Mouse (Mus musculus) brown adipose tissue, adult 24 weeks (tissue): ENCODE measurements around the gene Gm45021. TPM values are rescaled to one million over a fixed set of nuclear protein-coding genes. Genes with fewer than 3 reads are reported as not detected.
A peak's percentile ranks its signal among the peaks of the same experiment; 100 is the strongest.

ENCODE experiments used
- H3K27ac ChIP-seq: fragments of 200-500 bp; replicated peaks from 2 replicates; pipeline ENCODE4 v1.5.1; 2012; ENCODE audit warnings: low read depth, mild to moderate bottlenecking, low read length
- H3K4me1 ChIP-seq: fragments of 200-500 bp; 2 replicates; pipeline ENCODE4 v1.6.1; 2012; ENCODE audit warnings: low read length, mixed read lengths; ENCODE audit not compliant: control insufficient read depth, insufficient read depth, insufficient read length
- H3K4me3 ChIP-seq: fragments of 200-500 bp; 2 replicates; pipeline ENCODE4 v1.5.1; 2012; ENCODE audit warnings: low read depth, mild to moderate bottlenecking, low read length, moderate library complexity; ENCODE audit not compliant: insufficient read depth
- polyA plus RNA-seq: library from polyadenylated mRNA; stranded (reverse); fragments of >200 nt; gene quantifications from 2 replicates; pipeline ENCODE4 v1.2.4, GENCODE M21; 2012; ENCODE audit not compliant: missing spikeins, insufficient read depth, insufficient read length

The Gm45021 gene
- polyA plus RNA-seq = not detected in 2 replicates

DNA sequence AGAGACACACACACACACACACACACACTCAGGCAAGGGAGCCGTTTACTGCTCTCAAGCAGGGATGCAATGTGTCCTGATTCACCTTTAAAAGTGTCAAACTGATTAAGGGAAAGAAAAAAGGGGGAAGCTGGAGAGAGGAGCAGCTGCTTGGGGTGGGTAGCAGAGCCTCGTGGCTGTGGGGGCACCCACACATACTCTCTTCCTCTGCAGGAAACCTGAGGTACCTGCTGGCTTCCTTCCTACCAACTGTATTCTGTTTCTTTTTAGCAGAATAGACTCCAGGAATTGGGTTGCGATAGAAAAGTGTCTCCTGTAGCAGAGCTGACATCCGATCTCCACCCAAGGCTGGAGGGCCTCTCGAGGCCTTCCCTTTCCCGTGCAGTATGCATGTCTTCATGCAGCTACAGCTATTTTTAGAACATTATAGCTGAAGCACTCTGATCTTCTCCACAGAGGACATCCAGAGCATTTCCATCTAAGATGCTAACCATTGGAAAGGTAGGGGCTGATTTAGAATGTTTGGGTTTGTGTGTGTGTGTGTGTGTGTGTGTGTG lies at the start of gene Gm45021:
TSS of gene Gm45021 (plus strand) at position 417 of the 557 bp plus-strand sequence.
- Histone ChIP-seq H3K27ac (no peak within 1 kb of the TSS), H3K4me3 (no peak within 1 kb of the TSS), H3K4me1 (no peaks in the 10 kb centered on the region)

DNA sequence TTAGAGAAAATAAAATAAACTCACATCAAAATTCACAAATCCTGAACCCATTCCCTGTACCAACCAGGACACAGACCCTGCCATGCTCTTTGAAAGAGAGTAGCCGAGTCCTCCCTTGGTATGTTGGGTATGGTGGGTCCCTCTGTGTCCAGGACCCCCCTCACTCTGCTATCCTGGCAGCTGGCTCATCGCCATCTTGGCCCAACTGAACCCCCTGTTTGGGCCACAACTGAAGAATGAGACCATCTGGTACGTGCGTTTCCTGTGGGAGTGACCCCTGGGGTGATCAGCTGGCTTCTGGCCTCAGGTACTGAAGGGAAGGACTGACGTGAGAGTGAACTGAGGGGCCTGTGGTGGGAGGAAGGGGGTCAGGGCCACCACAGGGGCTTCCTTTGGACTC lies 49.5 kb upstream of the Gm45021 start:
- H3K4me1 ChIP-seq = peaks cover 14% of the 10 kb centered on the region
- H3K4me3 ChIP-seq = no peak overlapping the region
- H3K27ac ChIP-seq = no peak overlapping the region

DNA sequence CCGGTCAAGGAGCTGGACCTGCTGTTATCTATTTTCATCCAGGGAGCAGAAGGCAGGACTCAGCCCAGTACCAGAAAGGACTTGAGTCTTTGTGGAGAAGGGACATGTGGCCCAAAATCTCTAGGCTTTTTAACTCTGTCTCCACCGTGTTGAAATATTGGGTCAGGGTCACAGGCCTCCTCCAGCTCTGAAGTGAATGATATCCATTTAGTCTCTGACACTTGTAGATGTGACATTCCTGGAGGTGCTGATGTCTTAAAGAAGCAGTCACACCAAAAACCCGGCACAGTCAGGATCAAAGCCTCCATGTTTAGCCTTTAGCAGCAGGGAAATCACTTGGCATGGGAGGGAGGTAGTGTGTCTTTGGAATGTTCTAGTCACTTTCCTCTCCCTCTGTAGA lies 48.7 kb upstream of the Gm45021 start:
- peaks cover 14% of the 10 kb centered on the region for H3K4me1 ChIP-seq
- peak overlapping the region; percentile 66 for H3K27ac ChIP-seq
- H3K4me3 ChIP-seq = no peak overlapping the region

DNA sequence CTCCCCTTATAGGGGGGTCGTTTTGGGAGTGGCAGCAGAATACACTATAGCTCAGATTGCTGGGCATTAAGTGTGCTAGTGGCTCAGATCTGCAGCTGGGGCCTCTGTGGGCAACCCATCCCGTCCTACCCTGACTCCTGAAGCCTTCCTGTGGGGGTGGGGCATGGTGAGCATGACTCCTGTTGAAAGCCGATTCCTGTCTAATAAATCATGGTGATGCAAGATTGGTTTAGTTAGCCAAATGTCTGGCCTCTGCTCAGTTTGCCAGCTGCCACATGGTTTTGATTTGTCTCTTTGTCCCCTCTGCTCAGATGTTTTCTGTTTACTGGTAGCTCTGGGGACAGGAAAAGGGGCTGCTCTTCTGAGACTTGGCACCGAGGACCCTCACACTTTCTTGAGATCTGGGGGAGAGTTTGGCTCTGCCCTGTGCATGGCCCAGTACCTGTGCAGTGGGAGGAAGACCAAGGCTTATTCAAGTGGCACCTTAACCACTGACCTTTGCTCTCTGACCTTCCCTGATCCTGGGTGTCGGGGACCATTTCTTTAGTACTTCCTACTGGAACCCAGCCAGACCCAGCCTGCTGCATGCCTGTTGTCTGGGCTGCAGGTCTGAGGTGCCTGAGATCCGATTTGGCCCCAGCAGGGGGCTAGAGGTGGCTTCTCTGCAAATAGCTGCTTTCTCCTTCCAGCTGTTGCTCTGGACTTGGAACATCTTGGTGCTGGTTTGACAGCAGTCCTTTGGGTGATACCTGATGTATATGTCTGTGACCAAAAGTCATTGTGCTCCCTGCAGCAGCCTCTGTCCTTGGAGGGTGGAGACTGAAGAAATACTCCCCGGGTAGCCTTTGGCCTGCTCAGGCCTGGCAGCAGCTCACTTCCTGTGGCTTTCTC lies 47.6 kb upstream of the Gm45021 start:
- Histone ChIP-seq H3K27ac (peak overlapping the region; percentile 66), H3K4me3 (no peak overlapping the region), H3K4me1 (peaks cover 14% of the 10 kb centered on the region)

DNA sequence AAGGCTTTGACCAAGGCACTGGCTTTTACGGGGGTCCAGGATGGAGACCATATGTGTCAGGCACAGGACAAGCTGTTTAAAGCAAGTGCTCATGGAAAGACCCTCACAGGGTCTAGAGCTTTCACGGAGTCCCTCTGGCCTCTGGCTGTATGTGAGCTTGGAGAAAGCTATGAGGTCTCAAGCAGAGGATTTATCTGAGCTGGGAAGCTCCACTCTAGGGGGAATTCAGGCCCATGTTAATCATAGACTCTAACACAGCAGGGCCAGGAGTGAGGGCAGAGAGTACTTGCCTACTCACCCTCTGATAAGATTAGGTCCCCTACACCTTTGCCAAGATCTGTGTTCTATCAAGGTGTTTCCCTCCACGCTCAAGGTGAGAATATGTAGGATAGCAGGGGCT lies 46.8 kb upstream of the Gm45021 start:
- peaks cover 14% of the 10 kb centered on the region for H3K4me1 ChIP-seq
- H3K27ac ChIP-seq = peak overlapping the region; percentile 26; the same call in 1 of the 2 replicates
- H3K4me3 ChIP-seq = no peak overlapping the region

DNA sequence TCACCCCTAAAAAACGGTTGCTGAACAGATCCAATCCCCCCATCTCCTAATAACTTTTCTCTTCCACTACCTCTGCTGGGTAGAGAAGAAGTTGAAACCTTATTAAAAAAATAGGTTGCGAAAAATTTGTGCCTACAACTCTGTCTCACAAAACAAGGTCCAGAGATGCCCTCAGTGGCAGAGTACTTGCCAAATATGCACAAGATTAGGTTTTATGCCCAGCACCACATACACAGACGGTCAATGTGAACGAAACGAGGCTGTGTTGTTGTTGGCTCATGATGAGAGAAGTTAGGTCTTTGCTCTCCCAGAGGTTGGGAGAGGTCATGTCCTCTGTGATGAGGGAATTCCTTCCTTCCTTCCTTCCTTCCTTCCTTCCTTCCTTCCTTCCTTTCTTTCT lies 44.2 kb upstream of the Gm45021 start:
- no peak overlapping the region for H3K4me3 ChIP-seq
- H3K4me1 ChIP-seq = peaks cover 19% of the 10 kb centered on the region
- no peak overlapping the region for H3K27ac ChIP-seq

DNA sequence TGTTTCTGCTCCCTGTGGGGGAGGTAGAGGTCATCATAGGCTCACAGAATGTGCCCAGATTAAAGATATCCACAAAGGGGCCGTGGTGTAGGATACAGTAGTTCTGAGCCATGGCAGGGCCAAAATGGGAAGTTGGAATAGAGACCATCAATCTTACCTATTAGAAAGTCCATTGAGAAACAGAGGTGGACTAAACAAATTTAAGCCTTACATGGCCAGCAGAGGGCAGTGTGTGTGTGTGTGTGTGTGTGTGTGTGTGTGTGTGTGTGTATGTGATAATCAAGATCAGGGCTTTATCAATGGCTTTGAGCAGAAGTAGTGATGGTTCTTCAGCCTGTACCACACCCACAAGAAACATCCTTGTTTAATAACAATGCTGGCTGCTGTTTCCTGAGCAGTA lies 43.1 kb upstream of the Gm45021 start:
- Histone ChIP-seq H3K4me3 (no peak overlapping the region), H3K27ac (peak overlapping the region; percentile 49; the same call in 1 of the 2 replicates), H3K4me1 (peaks cover 14% of the 10 kb centered on the region)

DNA sequence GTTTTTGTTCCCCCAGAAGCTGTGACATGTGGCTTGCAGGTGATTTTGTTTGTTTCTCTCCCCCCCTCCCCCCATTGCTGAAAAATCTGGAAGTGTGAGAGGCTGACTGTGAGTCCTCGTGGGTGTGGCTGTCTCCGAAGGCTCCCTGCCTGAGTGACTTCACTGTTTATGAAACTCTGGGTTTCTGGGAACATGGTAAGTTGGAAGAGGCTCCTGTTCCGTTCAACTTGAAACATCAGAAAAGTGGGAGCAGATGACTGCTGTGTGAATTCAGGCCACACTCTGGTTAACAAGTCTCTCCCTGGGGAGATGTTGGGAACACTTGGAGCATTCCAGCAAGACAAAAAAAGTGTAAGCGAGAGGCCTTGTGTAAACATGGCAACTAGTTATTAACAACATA lies 42.6 kb upstream of the Gm45021 start:
- H3K27ac ChIP-seq = peak overlapping the region; percentile 49; the same call in 1 of the 2 replicates
- no peak overlapping the region for H3K4me3 ChIP-seq
- H3K4me1 ChIP-seq = peaks cover 12% of the 10 kb centered on the region

DNA sequence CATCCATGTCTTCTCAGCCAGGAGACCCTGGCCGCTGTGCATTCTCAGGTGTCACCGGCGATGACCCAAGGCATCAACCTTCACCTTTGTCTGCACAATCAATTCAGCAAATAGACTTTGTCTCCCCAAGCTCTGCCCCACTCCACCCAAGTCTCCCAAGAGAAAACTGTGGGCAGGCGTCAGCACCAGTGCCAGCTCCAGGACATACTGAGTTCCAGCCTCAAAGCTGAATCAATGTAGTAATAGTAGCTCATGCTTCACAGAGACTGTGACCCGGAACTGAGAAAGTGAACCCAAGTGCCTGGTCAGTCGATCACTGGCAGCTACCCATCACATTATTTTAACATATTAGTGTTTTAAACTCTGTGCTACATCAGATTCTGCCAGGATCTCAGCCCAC lies 41.1 kb upstream of the Gm45021 start:
- Histone ChIP-seq H3K4me1 (peaks cover 5% of the 10 kb centered on the region), H3K4me3 (no peak overlapping the region), H3K27ac (peak overlapping the region; percentile 40)

DNA sequence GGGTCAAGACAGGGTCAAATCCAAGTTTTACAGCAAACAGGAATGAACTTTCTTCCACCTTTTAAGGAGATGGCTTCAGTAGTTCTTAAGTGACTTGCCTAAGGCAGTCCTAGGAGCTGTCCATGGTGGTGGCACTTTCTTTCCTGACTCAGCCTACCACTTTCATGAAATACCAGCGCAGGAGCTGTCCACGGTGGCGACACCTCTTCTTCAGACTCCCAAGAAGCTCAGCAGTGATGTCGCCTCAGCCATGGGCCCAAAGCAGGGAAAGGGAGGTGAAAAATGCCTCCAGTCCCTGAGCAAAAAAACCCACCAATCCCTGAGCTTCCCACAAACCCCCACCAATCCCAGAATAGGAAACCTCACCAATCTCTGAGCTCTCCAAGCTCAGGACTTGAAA lies 36.5 kb upstream of the Gm45021 start:
- Histone ChIP-seq H3K4me3 (no peak overlapping the region), H3K27ac (no peak overlapping the region), H3K4me1 (peaks cover 8% of the 10 kb centered on the region)

DNA sequence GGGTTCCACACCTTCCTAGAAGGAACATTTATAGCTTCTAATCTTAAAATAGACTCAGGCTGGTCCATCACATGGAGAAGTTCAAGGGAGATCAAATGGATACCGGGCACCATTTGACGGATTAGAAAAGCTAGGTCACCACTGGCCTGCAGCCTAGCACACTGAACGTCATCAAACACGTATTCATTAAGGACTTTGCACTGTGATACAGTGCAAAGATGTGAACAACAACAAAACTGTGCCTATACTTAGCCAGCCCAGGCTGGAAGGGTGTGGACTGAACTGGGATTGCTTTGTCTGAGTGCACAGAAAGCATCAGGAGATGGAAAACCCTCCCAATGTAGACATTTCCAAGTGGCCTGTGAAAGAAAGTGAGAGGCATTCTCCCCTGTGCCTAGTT lies 35.6 kb upstream of the Gm45021 start:
- peaks cover 4% of the 10 kb centered on the region; the same call in 1 of the 2 replicates for H3K4me1 ChIP-seq
- H3K4me3 ChIP-seq = peak overlapping the region; percentile 75; the same call in 1 of the 2 replicates
- peak overlapping the region; percentile 96 for H3K27ac ChIP-seq

DNA sequence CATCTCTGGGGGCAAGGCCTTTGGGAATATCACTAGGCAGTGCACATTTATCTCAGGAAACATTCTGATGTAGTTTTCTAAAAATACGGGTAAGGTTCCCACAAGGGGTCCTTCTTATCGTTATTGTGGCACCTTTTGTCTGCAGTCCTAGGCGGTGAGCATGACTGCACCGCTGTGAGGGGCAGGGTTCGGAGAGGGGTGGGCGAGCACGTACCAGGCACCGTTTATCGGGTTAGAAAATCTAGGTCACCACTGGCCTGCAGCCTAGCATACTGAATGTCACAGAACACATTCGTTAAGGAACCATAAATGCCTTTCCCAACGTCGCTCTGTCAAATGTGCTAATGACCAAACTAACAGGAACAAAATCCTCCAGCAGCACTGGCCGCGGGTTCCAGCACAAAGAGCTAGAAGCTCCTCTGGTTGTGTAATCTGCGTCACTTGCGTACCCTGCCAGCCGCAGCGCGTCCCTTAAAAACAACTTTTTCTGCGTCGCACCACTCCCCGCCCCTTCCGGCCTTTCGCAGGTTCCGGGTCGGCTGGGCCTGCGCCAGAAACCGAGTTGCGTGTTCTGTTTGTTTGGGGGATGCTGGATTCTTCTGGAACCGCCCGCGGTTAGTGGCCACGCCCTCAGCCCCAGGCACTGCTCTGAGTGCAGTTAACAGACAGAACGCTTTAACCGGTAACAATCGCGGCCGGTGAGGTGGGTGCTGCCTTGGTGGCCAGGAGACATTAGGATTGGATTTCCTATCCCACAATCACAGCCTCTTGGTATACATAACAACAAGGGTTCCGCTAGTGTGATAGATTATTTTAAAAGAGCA lies 34.9 kb upstream of the Gm45021 start, which contains the start of gene Lrrc61:
TSS of gene Lrrc61 (plus strand) at position 517 of the 824 bp plus-strand sequence.
- Histone ChIP-seq H3K4me1 (peaks cover 4% of the 10 kb centered on the region; the same call in 1 of the 2 replicates), H3K27ac (peak within 1 kb of the TSS; percentile 99), H3K4me3 (peak within 1 kb of the TSS; percentile 75)

DNA sequence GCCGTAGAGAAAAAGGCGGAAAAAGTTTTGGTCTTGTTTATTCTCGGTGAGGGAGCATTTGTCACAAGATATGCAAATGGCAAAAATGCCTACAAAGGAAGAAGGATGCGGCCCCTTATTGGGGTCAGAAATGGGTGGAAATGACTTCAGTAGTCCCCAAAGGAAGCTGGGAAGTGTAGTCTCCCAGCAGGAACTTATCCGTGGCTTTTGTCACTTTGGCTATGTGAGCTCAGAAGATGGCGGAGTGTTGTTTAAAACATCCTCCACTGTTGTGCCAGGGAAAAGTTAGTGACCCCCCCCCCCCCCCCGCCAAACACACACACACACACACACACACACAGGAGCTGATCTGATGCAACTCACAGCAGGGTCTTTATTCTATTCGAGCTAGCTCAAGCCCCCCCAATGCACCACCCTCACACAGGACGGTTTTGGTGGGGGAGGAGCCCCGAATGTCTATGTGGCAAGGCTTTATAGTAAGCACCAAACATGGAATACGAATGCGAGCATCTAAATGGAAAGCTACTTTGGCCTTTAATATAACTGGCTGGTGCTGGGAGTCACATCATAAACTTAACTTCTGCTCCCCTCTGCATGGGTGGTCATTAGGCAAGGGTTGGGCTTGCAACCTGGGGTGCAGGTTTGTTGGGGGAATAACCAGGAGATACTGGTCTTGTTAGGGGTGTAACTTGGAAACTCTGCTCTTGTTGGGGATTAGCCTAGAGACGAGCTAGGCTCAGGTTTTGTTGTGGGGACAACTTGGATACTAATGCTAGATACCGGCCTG lies 34.1 kb upstream of the Gm45021 start:
- Histone ChIP-seq H3K4me1 (peaks cover 4% of the 10 kb centered on the region; the same call in 1 of the 2 replicates), H3K27ac (peak overlapping the region; percentile 99), H3K4me3 (peak overlapping the region; percentile 75)

DNA sequence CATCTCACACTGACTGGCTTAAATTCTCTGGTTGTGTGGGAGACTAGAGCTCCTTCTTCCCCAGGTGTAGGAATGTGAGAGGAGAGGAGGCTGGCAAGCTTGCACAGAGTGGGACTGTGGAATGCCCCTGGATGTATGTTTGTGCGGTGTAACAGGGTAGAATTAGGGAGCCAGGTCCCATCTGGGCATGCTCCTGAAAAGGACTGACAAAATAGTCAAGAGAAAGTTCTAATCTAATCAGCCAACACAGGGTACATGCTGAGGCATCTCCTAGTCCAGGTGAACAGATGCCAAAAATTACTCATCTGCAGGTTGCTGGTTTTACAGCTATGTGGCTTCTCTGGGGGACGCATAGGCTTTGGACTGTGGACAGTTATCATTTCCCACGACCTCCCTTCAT lies 33.5 kb upstream of the Gm45021 start:
- H3K4me3 ChIP-seq = no peak overlapping the region
- peaks cover 4% of the 10 kb centered on the region; the same call in 1 of the 2 replicates for H3K4me1 ChIP-seq
- no peak overlapping the region for H3K27ac ChIP-seq
